Mouse (Mus musculus): ENCODE data around the gene Sgo2a.
"Not testable (repeated sequence)": the region's sequence is repeated elsewhere in the genome, so short reads cannot be mapped to it uniquely, and the experiment has no call there.

Sgo2a gene

DNA sequence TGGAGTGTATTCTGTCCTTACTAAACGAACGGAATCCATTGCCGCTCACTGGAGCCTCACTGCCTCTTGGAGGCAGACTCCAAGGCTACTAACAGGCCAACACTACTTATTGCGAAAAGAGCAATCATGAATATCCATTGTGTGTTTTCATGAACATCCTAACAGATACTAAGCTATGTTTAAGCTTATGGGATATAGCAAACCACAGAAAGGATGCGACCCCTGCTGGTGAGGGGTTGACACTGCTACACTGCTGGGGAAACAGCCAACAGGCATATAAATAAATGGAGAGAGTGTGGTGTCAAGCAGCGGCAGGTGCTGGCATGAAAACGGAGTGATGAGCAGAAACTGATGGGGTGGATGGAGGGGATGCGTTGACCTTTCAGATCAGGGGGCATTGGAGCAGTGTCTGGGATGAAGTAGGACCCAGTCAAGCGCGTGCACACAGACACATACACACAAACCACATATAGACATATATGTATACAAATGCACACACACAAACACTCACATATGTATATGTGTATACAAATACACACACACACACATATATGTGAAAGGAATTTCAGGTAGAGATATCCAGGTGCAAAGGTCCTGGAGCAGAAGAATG, 35.5 kb downstream of the Sgo2a start:
- DNase-seq = peak; percentile 67

DNA sequence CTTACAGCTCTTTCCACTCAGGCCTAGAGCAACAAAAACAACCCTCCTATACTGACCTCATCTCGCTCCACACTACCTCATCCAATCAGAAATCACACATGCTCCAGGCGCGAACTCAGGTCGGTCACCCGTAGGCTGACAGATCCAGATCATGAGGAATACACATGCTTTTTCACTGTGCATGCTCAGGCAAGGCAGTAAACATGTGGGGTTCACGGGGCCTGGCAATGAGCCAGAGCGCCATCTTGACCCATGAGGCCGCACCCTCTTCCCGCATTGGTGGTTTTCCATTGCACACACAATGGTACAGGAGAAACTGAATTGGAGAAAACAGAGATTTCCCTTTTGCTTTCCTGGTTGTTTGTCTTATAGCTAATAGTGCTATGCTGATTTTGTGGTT, 41.5 kb downstream of the Sgo2a start:
- not testable (repeated sequence) for DNase-seq

DNA sequence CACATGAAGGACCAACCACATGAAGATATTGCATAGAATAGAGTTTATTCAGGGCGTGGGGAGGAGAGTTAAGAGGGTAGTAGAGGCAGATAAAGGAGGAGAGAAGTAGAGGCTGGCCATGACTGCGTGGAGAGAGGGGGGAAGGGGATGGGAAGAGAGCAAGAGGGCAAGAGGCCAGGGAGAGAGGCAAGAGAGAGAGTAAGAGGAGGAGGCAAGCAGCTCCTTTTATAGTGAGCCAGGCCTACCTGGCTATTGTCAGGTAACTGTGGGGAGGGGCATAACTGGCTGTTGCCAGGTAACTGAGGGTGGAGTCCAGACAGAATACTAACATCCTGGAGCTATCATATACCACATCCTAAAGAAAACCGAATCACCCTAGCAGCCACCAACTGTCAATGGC, 49.3 kb downstream of the Sgo2a start:
- DNase-seq = no peak

DNA sequence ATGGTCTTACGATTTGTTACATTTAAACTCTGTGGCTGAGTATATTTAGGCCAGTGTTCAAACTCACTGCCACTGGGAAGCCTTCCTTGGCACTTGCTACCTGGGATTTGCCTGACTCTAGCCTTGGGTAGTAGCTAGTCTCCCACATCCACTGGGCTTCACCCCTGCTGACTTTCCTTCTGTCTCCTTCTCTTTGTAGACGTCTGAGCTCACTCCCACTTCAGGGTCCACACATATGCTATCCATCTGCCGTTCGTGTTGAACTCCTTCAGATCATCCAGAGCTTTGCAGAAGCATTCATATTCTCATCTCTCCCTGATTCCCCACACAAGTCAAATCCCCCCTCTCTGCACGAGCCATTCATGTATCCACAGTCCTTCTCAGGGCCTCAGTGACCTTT, 49.8 kb downstream of the Sgo2a start:
- no peak for DNase-seq

DNA sequence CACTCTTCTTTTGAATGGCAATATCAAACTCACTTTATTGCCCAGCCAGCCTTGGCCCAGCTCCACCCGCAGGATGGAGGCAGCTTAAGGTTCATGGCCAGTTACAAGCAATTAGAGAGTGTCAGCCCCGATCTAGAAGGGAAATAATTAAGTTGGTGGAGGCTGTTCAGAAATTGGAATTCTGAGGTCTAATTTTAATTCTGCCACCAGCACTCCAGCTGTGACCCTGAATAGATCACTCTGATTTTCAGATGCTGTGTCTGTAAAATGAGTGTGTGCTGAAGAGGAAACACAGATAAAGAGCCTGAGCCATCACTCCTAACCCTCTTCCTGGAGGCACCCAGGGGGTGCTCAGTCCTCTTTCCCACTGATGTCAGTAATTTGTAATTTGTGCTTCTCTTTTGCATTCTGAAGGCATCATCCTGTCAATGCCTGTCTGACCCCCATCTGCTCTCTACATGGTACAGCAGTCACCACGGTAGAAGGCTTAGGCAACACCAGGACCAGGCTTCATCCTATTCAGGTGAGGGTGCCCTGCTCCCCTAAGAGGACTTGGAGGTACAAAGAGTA, 51.0 kb downstream of the Sgo2a start:
- no peak for DNase-seq

DNA sequence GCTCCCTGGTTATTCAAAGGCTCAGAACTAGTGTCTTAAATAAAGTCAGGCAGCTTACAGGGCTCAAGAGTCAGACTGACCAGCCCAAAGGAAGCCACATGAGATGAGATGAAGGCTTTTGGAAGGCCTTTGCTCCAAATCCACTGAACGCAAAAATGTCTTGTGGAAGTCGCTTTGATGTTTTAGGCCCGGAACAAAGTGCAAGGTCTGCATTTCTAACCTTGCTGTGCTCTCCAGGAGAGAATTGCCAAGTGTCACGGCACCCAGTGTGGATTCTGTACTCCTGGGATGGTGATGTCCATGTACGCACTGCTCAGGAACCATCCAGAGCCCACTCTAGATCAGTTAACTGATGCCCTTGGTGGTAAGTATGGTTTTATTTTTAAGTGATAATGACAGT, 53.4 kb downstream of the Sgo2a start:
- no peak for DNase-seq

DNA sequence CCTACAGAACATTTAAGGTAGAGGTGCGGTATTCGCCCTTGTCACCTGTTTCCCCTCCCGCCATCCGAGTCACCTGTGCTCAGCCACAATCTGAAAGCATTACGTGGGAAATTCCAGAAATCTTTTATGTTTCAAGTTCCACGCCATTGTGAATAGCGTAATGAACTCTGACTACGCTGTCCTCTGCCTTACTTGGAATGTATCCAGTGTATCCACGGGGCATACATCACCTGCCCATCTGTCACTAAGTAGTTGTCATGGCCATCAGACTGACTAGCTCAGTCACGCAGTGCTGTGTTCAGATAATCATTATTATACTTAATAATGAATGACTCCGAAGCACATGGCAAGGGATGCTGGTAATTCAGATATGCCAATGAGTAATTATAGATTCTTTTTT, 59.8 kb downstream of the Sgo2a start:
- no peak for DNase-seq

DNA sequence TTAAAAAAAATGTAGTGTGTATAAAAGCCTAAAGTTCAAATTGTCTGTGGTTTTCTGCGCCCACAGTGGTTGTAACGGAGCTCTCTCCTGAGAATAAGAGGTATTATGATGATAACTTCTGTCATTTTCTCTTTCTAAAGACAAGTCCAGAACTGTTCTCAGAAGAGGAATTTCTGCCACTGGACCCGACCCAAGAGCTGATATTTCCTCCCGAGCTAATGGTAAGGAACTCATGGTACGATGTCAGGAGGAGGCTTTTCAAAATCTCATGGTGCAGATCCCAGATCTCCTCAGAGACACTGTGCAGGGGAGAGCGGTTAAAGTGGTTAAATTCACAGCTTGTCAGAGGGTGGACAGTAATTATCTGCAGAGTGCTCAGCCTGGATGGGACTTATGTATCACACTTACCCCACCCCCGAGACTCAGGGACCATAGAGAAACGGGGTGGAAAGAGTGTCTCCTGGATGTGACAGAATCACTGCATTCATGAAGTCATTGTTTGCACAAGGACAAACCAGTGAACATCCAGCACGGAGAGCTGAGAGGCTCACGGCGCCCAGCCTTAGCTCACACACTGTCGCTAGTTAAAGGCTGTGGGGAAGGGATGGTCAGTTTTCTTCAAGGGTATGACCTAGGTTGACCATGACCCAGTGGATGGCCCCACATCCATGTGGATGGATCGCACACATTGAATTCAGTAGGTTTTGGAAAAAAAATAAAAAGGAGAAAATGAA, 60.5 kb downstream of the Sgo2a start:
- DNase-seq = no peak

DNA sequence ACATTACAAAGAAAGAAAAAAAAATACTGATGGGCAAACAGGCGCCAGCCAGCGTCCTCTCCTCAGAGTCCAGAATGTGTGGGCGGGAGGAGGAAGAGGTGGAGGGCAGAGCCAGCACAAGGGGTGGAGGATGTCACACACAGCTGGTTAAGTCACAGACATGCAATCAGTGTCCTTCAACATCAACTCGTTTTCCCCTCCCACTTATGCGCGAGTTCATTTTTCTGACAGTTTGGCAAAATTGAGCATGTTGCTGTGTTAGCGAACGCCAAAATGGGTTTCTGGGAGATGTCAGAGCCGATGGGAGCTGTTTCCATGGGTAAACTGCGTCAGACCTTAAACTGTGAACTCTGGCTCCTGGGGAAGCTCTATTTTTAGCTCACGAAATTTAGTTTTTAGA, 61.2 kb downstream of the Sgo2a start:
- peak; percentile 47 for DNase-seq

DNA sequence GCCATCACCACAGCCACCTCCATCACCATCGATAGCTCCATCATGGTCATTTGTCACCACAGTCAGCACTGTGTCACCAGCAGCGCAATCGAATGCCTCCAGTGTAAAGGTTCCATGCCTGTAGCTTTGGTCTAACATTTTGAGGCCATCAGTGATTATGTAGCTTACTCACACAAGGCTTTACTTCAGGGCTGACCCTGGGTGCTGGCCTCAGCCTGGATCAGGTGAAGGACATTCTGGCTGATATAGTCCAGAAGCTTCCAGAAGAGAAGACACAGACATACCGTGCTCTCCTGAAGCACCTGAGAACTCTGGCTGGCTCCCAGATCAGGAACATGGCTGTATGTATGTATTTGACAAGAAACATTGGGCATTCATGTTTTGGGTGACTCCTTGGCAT, 63.1 kb downstream of the Sgo2a start:
- DNase-seq = no peak

DNA sequence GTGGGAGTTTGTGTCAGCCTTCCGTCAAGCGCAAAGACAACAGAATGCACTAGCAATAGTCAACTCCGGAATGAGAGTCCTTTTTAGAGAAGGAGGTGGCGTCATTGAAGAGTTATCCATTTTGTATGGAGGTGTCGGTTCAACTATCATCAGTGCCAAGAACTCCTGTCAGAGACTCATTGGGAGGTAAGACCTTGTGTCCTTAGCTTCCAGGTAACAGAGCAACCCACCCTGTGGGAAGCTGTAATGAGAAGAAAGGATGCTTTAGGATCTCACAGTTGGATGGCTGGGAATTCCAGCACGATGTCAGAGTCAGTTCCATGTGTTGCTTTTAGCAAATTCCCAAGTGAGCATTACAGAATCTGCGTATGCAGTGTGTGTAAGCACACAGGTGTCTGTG, 66.4 kb downstream of the Sgo2a start:
- DNase-seq = no peak

DNA sequence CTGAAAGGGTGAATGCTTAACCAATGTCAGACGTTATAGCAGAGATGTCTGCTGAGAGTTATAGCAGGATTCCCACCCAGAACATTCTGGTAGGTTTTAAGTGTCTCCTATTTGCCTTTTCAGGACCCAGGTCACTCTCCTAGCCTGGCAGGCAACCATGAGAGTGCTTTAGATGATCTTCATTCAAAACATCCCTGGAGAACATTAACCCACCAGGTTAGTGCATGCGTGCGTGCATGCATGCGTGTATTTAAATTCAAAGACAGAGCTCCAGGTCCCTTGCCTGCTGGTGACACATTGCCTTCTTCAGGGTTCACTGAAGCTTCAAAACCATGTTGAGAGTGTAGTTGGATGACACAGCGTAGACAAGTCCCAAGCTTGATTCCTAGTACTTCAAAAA, 69.4 kb downstream of the Sgo2a start:
- DNase-seq = no peak

DNA sequence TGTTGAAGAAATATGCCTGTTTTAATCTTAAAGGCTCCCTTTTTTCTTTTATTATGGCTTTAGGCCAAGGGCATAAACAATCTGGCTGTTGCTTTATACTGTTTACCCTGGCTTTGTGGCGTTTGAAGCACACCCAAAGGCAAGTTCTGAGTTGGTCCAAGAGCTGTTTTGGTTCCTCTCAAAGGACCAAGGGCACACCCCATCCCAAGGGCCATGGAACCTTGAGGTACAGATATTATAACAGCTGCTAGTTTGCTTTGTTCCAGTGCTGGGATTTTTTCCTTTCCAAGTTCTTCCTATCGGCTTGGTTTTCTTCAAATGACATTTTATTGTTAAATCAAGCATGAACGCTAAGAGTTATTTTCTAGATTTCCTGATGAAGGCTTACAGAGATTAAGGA, 69.8 kb downstream of the Sgo2a start:
- no peak for DNase-seq

DNA sequence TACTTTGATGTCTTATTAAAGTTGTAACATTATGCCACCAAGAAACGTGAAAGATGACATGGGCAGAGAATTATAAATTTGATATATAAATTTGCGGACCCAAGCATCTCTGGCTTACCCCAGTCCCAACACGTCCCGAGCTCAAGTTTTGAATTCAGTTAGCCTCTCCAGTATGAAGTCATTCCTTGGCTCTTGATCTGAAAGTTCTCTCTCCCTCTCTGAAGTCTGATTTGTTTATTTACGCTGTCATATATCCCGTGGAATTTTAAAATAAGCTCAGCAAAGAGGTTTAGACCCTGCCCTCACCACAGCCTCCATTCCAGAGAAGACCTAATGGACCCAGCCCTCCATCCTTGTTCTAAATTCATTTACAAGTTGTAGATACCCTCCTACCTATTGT, 73.4 kb downstream of the Sgo2a start:
- no peak for DNase-seq

DNA sequence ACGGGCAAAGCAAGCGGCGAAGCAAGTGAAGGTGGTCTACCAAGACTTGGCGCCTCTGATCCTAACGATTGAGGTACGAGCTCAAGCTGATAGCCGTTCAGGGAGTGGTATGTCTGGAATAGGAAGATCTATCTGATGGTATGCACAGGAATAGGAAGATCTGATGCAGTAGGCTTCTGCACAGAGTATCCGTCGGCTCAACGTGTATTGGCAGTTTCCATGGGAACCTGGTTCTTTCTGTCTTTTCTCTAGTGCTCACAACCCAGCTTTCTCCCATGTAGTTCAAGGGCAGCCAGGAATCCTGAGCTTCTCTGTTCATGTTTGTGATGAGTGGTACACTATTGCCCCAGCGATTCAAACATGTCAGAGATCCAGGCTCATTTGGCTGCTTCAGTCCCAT, 74.3 kb downstream of the Sgo2a start:
- DNase-seq = no peak

DNA sequence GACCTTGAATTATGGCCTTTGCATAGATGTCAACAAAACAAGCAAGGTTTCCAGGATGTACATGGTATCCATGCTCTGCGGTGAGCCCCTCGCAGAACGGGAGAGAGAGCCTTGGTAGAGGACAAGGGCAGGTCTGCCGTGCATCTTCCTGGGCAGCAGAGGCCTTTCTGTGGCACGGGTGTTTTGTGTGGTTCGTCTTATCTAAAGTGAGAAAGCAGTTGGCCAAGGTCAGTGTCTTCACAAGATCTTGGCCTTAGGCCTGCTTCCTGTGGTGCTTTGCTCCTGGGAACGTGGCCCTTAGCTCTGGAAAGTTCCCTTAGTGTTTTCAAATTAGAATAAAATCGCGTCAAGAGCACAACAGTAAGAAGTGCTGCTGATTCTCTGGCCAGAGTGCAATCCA, 75.2 kb downstream of the Sgo2a start:
- no peak for DNase-seq

DNA sequence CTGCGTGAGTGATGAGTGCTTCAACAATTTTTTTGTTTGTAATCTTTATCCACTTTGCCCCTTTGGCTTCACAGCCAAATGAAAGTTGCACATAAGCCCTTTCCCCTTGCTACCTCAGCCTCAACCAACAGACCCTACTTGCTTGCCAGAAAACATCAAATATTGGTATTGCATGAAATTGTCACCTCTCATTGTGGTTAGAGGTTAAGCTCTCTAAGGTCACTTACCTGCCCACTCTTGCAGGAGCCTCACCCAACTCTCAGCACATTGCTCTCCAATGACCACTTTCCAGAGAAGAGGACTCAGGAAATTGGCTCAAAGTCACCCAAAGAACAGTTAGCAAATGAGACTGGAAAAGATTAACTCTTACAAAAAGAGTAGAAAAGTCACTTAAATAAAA, 75.7 kb downstream of the Sgo2a start:
- DNase-seq = no peak

DNA sequence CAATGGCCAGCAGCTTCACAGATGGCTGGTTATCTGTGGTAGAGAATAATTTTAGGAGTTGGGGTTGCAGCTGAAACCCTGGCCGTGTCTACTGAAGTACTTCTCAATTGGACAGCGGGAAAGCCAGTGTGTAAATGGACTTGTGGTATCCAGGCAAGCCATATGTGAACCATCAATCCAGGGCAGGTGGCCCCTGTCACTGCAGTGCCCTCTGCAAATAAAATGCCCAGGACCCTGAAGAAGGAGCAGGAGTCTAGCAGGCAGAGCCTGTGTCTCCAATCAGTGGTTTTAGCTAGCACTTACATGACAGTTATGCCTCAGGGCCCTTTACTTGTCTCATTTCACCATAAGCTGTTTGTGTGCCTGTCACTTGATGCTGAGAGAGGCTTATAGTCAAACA, 76.6 kb downstream of the Sgo2a start:
- DNase-seq = no peak

DNA sequence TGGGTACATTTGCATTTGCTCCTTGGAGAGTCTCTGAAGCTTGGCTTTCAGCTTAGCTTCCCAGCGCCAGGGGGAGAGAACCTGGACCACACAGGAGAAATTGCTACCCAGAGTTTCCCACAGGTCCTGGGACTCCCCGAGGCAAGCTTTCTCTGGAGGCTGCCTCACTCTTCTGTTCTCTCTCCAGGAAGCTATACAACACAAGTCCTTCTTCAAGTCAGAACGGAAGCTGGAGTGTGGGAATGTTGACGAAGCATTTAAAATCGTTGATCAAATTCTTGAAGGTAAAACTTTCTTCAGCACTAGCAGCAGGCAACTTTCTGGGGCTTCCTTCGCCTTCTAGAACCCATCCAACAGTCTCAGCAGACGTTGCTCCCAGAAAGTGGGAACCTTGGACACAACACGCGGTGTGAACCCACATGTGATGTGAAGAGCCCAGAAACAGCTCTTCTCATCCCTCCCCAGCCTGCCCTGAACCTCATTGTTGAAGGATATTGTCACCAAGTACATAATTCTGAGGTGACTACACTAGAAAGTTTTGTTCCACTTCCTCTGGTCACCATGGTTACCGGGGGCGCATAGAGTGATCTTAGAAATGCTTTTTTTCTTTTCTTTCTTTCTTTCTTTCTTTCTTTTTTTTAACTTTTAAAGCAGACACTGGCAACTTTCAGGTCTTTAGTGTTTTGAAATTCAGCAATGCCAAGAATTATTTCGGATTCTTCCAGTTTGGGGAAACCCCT, 77.4 kb downstream of the Sgo2a start:
- no peak for DNase-seq

DNA sequence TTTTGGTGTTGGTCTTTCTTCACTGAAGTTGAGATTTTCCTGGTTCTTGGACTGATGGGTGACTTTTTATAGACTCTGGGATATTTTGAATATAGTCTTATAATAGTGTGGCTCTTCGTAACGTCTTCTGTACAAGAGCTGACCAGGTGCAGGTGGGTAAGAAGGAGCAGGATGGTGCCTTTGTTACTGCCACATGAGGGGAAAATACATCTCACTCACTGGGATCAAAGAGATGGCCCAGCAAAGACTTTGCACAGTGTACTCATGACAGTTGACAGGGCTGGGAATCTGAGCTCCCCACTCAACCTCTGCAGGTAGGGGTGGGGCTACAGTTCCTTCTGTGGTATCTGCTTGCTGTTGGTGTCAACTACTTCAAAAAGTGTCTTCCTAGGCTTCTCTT, 78.5 kb downstream of the Sgo2a start:
- no peak for DNase-seq
